Mouse (Mus musculus): ENCODE measurements around the gene Galntl6. TPM values are rescaled to one million over a fixed set of nuclear protein-coding genes. Genes with fewer than 3 reads are reported as not detected.

The Galntl6 gene
- polyA plus RNA-seq (2015; fragmentation: Nextera tagmentation; extraction: Ambion mirVana): 0.36 and 0.59 TPM in 2 replicates

DNA sequence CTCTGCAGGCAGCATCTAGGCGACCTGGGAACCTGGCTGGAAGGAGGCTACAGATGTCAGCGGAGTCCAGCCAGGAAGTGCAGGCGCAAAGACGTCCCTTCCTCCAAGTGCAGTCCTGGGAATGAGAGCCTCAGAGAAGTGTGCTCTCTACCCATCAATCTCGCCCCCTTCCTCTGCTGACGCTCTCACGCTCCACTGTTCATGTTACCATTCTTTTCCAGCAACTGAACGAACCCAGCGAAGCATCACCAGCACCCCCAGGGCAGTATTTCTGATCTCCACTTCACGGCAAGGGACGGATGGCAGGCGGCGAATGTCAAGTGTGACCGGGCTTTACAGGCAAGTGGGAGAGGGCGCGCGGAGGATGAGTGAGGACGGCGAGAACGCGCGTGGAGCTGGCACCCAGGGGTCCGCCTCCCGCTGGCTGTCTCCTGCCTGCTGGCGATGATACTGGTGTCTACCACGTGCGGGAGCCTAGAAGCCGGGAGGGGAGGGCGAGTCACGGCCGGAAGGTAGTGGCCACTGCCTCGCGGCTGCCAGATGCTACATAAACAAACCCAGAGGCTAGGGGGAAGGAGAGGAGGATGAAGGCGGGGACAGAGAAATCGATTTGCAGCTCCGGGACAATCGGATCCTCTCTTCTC lies at the start of gene Galntl6:
Gene Galntl6, minus strand, starts transcription at position 445 of the 644 bp plus-strand sequence.
- peaks cover 7% of the 10 kb centered on the region; the same call in 1 of the 2 replicates for H3K4me1 ChIP-seq (replicated peaks; ENCODE audit: control insufficient read depth, insufficient read depth, low read length)
- no peak within 1 kb of the TSS for H3K27ac ChIP-seq (ENCODE audit: low read length)
- H3K4me3 ChIP-seq (ENCODE audit: low read length): peak within 1 kb of the TSS; percentile 53
- H3K9me3 ChIP-seq (ENCODE audit: control insufficient read depth, low read length): no peaks in the 10 kb centered on the region
- peak within 1 kb of the TSS; percentile 46 for H3K9ac ChIP-seq (ENCODE audit: low read length)
- under 1% methylated on average over 37 of the region's 37 CpGs for WGBS
- 0 out of 2 replicates have a peak, but pooled peaks have one; percentile 28 for ATAC-seq (ENCODE audit: low read depth)
- H3K27me3 ChIP-seq (ENCODE audit: control insufficient read depth, insufficient read depth, low read depth, low read length): peaks cover 7% of the 10 kb centered on the region
- H3K4me2 ChIP-seq (ENCODE audit: low read depth, low read length): peak within 1 kb of the TSS; percentile 92
- no peaks in the 10 kb centered on the region for H3K36me3 ChIP-seq (ENCODE audit: control insufficient read depth, insufficient read depth, low read length)

DNA sequence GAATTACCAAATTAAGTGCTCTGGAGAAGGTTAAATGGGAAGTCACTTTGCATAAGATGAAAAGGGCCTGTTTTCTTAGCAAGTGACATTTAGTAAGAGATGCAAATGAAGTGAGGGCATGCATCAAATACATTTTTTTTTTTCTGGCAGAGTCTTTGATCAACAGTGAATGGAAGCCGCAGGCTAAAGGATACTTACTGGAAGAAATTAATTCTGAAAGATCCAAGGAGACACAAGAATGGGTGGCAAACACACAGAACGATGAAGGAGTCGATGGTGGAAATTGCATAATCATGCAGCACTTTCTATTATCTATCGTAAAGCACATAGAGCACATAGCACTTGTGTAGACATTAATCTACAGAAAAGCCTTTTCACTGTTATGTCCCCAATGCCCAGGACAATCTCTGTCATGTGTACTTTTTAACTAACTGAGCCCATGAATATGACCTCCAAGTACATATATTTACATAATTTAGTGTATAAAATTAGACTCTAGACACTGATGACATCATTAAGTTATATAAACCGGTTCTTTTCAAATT lies 44.8 kb upstream of the Galntl6 start:
- no peaks in the 10 kb centered on the region for H3K9me3 ChIP-seq (ENCODE audit: control insufficient read depth, low read length)
- no peak for ATAC-seq (ENCODE audit: low read depth)
- no peaks in the 10 kb centered on the region for H3K27me3 ChIP-seq (ENCODE audit: control insufficient read depth, insufficient read depth, low read depth, low read length)
- no peak overlapping the region for H3K9ac ChIP-seq (ENCODE audit: low read length)
- no peaks in the 10 kb centered on the region for H3K4me1 ChIP-seq (replicated peaks; ENCODE audit: control insufficient read depth, insufficient read depth, low read length)
- H3K27ac ChIP-seq (ENCODE audit: low read length): no peak overlapping the region
- no peak overlapping the region for H3K4me3 ChIP-seq (ENCODE audit: low read length)
- 74% methylated on average over 5 of the region's 5 CpGs for WGBS
- H3K4me2 ChIP-seq (ENCODE audit: low read depth, low read length): no peak overlapping the region
- H3K36me3 ChIP-seq (ENCODE audit: control insufficient read depth, insufficient read depth, low read length): no peaks in the 10 kb centered on the region

DNA sequence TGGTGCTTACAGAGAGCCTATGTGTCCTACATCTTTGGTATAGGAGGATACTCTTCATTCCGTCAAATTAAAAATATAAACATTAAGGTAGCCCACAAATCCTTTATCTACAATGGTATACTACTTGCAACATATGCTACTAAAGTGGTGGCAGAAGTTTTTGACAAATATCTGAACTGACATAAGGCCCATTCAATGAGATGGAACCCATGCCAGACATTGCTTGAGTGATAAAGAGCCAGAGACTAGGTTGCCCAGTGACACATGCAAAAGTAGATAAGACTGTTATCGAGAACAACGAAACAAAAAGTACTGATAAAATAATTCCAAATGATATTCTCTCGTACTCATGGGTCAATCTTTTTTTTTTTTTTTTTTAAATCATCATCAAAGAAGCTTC lies 31.3 kb upstream of the Galntl6 start:
- H3K27ac ChIP-seq (ENCODE audit: low read length): no peak overlapping the region
- ATAC-seq (ENCODE audit: low read depth): no peak
- H3K36me3 ChIP-seq (ENCODE audit: control insufficient read depth, insufficient read depth, low read length): no peaks in the 10 kb centered on the region
- H3K27me3 ChIP-seq (ENCODE audit: control insufficient read depth, insufficient read depth, low read depth, low read length): no peaks in the 10 kb centered on the region
- no peaks in the 10 kb centered on the region for H3K9me3 ChIP-seq (ENCODE audit: control insufficient read depth, low read length)
- WGBS: 64% methylated on average over 4 of the region's 4 CpGs
- no peak overlapping the region for H3K9ac ChIP-seq (ENCODE audit: low read length)
- H3K4me2 ChIP-seq (ENCODE audit: low read depth, low read length): no peak overlapping the region
- no peak overlapping the region for H3K4me3 ChIP-seq (ENCODE audit: low read length)
- H3K4me1 ChIP-seq (replicated peaks; ENCODE audit: control insufficient read depth, insufficient read depth, low read length): no peaks in the 10 kb centered on the region

DNA sequence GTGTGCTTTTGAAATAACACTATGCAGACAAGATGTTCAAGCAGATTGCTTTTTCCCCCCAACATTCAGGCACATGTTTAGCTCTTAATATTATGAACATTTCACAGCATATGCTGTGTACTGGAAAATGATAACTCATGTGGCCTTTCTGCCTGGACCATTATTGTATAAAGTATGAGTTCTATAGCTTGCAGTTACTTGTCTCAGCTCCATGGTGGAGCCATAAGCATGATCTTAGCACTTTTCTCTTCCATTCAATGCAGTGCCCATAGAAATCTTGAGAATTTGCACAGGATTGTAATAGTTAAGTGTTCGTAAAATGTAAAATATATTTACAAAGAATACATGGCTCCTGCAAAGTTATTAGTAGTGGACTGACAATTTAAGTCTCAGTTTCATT lies 18.6 kb upstream of the Galntl6 start:
- no peaks in the 10 kb centered on the region for H3K4me1 ChIP-seq (replicated peaks; ENCODE audit: control insufficient read depth, insufficient read depth, low read length)
- 59% methylated on average over 1 of the region's 1 CpGs for WGBS
- no peaks in the 10 kb centered on the region for H3K36me3 ChIP-seq (ENCODE audit: control insufficient read depth, insufficient read depth, low read length)
- H3K27ac ChIP-seq (ENCODE audit: low read length): no peak overlapping the region
- H3K9me3 ChIP-seq (ENCODE audit: control insufficient read depth, low read length): no peaks in the 10 kb centered on the region
- H3K9ac ChIP-seq (ENCODE audit: low read length): no peak overlapping the region
- H3K27me3 ChIP-seq (ENCODE audit: control insufficient read depth, insufficient read depth, low read depth, low read length): no peaks in the 10 kb centered on the region
- no peak for ATAC-seq (ENCODE audit: low read depth)
- H3K4me3 ChIP-seq (ENCODE audit: low read length): no peak overlapping the region
- H3K4me2 ChIP-seq (ENCODE audit: low read depth, low read length): no peak overlapping the region

DNA sequence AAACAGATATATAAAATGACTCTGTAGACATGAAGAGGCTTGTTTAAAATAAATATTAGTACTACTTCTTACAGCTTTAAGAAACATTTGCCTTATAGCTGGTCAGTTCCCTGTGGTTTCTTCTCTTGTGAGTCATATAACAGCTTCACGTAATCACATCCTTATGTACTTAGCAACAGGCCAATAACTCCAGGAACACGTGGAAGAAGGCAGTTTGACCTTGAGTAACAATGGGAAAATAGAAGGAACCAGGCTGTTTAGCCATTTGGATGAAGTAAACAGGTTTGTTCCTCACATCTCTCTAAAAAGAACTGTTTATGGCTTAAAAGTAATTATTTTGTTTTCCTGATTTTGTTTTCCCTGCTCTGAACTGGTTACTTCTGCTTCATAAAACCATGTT lies 2.7 kb upstream of the Galntl6 start:
- H3K27me3 ChIP-seq (ENCODE audit: control insufficient read depth, insufficient read depth, low read depth, low read length): peaks cover 7% of the 10 kb centered on the region
- ATAC-seq (ENCODE audit: low read depth): no peak
- WGBS: 39% methylated on average over 2 of the region's 2 CpGs
- H3K27ac ChIP-seq (ENCODE audit: low read length): no peak overlapping the region
- H3K4me2 ChIP-seq (ENCODE audit: low read depth, low read length): no peak overlapping the region
- peaks cover 7% of the 10 kb centered on the region; the same call in 1 of the 2 replicates for H3K4me1 ChIP-seq (replicated peaks; ENCODE audit: control insufficient read depth, insufficient read depth, low read length)
- no peak overlapping the region for H3K9ac ChIP-seq (ENCODE audit: low read length)
- H3K9me3 ChIP-seq (ENCODE audit: control insufficient read depth, low read length): no peaks in the 10 kb centered on the region
- H3K4me3 ChIP-seq (ENCODE audit: low read length): no peak overlapping the region
- no peaks in the 10 kb centered on the region for H3K36me3 ChIP-seq (ENCODE audit: control insufficient read depth, insufficient read depth, low read length)

DNA sequence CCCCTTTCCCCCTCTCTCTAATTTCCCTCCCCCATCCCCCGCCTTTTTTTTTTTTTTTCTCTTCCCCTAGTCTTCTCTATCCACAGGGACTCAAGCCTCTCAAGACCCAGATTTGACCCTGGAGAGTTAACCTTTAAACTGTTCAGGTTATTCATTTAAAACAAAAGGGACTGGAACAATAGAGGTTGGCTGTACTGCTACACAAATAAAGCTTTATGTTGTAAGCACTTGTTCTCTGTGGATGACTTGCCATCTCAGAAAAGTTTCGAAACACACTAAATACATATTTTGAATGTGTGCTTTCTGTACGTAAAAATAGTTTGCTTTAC lies 1.2 kb upstream of the Galntl6 start:
- no peak overlapping the region for H3K4me2 ChIP-seq (ENCODE audit: low read depth, low read length)
- ATAC-seq (ENCODE audit: low read depth): no peak

DNA sequence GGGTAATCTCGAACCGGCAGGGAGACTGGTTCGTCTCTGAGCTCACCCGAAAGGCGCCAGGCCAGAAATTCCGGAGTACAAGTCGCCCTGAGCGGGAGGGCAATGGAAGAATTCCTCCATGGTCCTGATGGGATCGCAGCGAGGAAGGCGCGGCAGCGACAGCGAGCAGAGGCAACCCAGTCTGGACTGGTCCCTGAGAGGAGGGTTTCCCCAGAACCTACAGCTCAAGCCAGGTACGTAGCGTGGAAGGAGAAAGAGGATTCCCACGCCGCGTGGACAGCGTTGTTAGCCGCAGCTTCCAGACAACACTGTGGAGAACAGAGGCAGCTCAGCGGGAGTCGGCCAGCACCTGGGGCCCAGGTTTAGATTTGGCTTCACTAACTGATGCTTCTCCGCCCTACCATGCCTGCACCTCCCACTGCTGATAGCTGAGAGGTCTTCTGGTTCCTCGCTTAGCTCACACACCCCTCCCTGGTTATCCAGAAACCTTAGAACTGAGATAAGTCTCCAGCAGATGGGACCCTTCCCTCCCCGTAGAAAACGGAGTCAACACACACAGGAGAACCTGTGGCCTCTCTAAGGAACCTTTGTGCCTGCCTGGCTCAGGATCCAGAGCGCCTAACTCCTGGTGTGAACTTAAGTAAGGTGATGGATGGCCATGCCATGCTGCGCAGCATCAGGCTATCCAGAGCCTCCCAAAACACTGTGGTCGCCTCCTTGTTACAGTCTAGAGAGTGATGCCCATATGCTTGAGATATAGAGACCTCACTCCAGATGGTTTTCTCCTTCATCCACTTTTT lies 600 bp upstream of the Galntl6 start:
- 0 out of 2 replicates have a peak, but pooled peaks have one; percentile 20 for ATAC-seq (ENCODE audit: low read depth)
- H3K27ac ChIP-seq (ENCODE audit: low read length): no peak overlapping the region
- peak overlapping the region; percentile 46 for H3K9ac ChIP-seq (ENCODE audit: low read length)

More for the DNA sequence above, 1.2 kb upstream of the Galntl6 start:
- H3K9me3 ChIP-seq (ENCODE audit: control insufficient read depth, low read length): no peaks in the 10 kb centered on the region
- H3K27ac ChIP-seq (ENCODE audit: low read length): no peak overlapping the region
- H3K36me3 ChIP-seq (ENCODE audit: control insufficient read depth, insufficient read depth, low read length): no peaks in the 10 kb centered on the region
- 50% methylated on average over 3 of the region's 3 CpGs for WGBS
- peaks cover 7% of the 10 kb centered on the region; the same call in 1 of the 2 replicates for H3K4me1 ChIP-seq (replicated peaks; ENCODE audit: control insufficient read depth, insufficient read depth, low read length)
- H3K4me3 ChIP-seq (ENCODE audit: low read length): no peak overlapping the region
- peaks cover 7% of the 10 kb centered on the region for H3K27me3 ChIP-seq (ENCODE audit: control insufficient read depth, insufficient read depth, low read depth, low read length)
- no peak overlapping the region for H3K9ac ChIP-seq (ENCODE audit: low read length)

DNA sequence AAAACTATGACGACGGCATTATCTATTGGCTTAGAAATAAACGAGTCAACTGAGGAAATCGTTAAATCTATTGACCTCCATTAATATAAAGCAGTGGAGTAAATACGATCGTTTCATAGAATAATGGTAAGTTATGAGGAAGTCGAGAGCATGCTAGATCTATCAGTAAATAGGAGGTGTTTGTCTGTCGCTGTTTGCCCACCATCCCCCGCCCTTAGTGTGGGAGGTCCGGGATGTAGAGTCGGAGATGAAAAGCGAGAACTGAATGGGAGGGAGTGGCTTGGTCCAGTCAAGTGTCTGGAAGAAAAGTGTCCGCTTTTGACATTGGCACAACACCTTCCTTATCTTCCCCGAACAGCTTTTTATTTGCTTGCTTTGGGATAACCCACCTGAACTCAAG lies 763 bp downstream of the Galntl6 start, which contains the start of gene BC030500:
Gene BC030500, plus strand, starts transcription at position 79 of the 400 bp plus-strand sequence.
- ATAC-seq (ENCODE audit: low read depth): no peak
- 4% methylated on average over 14 of the region's 14 CpGs for WGBS
- Histone ChIP-seq H3K9me3 (ENCODE audit: control insufficient read depth, low read length) (no peaks in the 10 kb centered on the region), H3K4me3 (ENCODE audit: low read length) (peak within 1 kb of the TSS; percentile 53), H3K27ac (ENCODE audit: low read length) (no peak within 1 kb of the TSS), H3K9ac (ENCODE audit: low read length) (peak within 1 kb of the TSS; percentile 46), H3K36me3 (ENCODE audit: control insufficient read depth, insufficient read depth, low read length) (no peaks in the 10 kb centered on the region), H3K4me2 (ENCODE audit: low read depth, low read length) (peak within 1 kb of the TSS; percentile 92), H3K27me3 (ENCODE audit: control insufficient read depth, insufficient read depth, low read depth, low read length) (peaks cover 7% of the 10 kb centered on the region), H3K4me1 (replicated peaks; ENCODE audit: control insufficient read depth, insufficient read depth, low read length) (peaks cover 7% of the 10 kb centered on the region; the same call in 1 of the 2 replicates)

More for the DNA sequence above, 600 bp upstream of the Galntl6 start:
- Histone ChIP-seq H3K36me3 (ENCODE audit: control insufficient read depth, insufficient read depth, low read length) (no peaks in the 10 kb centered on the region), H3K9me3 (ENCODE audit: control insufficient read depth, low read length) (no peaks in the 10 kb centered on the region), H3K4me2 (ENCODE audit: low read depth, low read length) (peak overlapping the region; percentile 92), H3K4me3 (ENCODE audit: low read length) (peak overlapping the region; percentile 53), H3K27me3 (ENCODE audit: control insufficient read depth, insufficient read depth, low read depth, low read length) (peaks cover 7% of the 10 kb centered on the region), H3K4me1 (replicated peaks; ENCODE audit: control insufficient read depth, insufficient read depth, low read length) (peaks cover 7% of the 10 kb centered on the region; the same call in 1 of the 2 replicates)
- WGBS: 3% methylated on average over 30 of the region's 30 CpGs

DNA sequence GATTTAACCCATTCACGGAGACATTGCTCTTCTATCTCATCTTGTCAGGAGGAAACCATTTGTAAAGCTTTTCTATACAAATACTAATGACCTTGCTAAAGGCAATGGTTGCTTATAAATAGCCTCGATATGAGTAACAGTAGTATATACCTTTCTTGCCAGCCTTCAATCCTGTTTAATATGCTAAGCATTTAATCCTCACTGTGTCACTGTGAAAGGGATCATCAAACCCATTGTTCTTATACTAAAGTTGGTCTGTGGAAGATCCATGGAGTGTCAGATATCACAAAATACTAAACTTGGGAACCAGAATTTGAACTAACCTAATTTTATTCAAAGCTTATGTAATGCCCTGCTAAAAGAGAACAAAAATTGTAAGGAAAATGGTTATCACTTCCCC lies 8.0 kb downstream of the Galntl6 start:
- Histone ChIP-seq H3K4me1 (replicated peaks; ENCODE audit: control insufficient read depth, insufficient read depth, low read length) (no peaks in the 10 kb centered on the region), H3K36me3 (ENCODE audit: control insufficient read depth, insufficient read depth, low read length) (no peaks in the 10 kb centered on the region), H3K27me3 (ENCODE audit: control insufficient read depth, insufficient read depth, low read depth, low read length) (no peaks in the 10 kb centered on the region), H3K4me3 (ENCODE audit: low read length) (no peak overlapping the region), H3K9me3 (ENCODE audit: control insufficient read depth, low read length) (no peaks in the 10 kb centered on the region), H3K9ac (ENCODE audit: low read length) (no peak overlapping the region), H3K4me2 (ENCODE audit: low read depth, low read length) (no peak overlapping the region), H3K27ac (ENCODE audit: low read length) (no peak overlapping the region)
- ATAC-seq (ENCODE audit: low read depth): no peak
- 43% methylated on average over 2 of the region's 2 CpGs for WGBS

All from lung, embryonic 16.5 days (tissue).